In the genomic region with DNA sequence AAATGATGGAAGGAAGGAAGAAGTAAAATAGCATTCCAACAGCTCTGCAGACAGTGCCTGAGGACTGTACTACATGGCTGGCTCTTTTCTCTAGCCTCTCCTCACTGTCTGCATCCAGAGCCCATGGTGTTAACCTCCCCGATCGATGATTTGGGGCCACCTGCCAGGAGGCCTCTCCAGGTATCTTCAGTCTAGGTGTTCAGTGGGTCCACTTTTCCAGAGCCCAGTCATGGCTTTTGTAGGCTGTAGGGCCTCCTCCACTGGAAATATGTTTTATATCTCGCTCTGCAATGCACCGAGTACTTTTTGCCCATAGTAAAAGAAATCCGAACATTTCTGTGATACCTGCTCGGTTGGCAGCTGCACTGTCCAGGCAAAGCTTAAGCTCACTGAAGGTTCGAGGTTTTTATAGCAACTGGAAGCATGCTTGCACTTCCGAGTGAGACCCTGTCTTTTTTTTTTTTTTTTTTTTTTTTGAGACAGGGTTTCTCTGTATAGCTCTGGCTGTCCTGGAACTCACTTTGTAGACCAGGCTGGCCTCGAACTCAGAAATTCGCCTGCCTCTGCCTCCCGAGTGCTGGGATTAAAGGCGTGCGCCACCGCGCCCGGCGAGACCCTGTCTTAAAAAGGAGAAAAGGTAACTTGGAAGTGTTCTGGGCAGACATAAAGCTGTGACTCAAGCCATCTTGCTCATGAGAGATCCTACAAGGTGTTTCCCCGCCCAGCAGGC, we compare ENCODE assay signal across 9 mouse cellular contexts. TPM values are rescaled to one million over a fixed set of nuclear protein-coding genes. Genes with fewer than 3 reads are reported as not detected.
DNase-seq lines count a peak whose midpoint lies in the region; ATAC-seq and TF ChIP-seq lines count a peak whose summit lies in the region.
"Had no signal": no experiment of that assay in that cellular context is flagged by ENCODE, and none has a peak within 500 bp of the region (broad histone marks: within the 10 kb centered on the region; RNA-seq: fewer than 3 reads in every experiment).

No protein-coding gene starts in this region.

- no peak for DNase-seq in left cerebral cortex, adult 2 months (ENCODE audit: extremely low spot score in 1 of 2, low spot score in 2 of 2)
- DNase-seq in left cerebral cortex, postnatal 4 days, result no peak
- no peak for DNase-seq in limb, embryonic 10.5 days (ENCODE audit: low spot score)
- no peak for DNase-seq in retina, embryonic 14.5 days (ENCODE audit: low spot score)
- DNase-seq in layer of hippocampus, postnatal 14 days (ENCODE audit: low spot score in 2 of 2), result no peak
- DNase-seq in kidney, postnatal 4 days, result no peak

- peak overlapping the region; percentile 79 for H3K4me2 ChIP-seq in forebrain, embryonic 12.5 days
- peak overlapping the region; percentile 87 for H3K4me2 ChIP-seq in neural tube, embryonic 13.5 days

- H3K9me3 ChIP-seq in forebrain, embryonic 12.5 days, result no peaks in the 10 kb centered on the region
- no peaks in the 10 kb centered on the region for H3K9me3 ChIP-seq in limb, embryonic 10.5 days (replicated peaks)
- H3K9me3 ChIP-seq in neural tube, embryonic 13.5 days, result no peaks in the 10 kb centered on the region

- intact Hi-C loops in left cerebral cortex, adult 2 months (cut with DNase I), result loop anchor here (5.0 kb wide), 1 partner anchor 83 kb away; no protein-coding TSS in a partner anchor
- intact Hi-C loops in left cerebral cortex, postnatal 4 days (cut with DNase I), result no loop called here

- H3K27ac ChIP-seq in left cerebral cortex, adult 2 months, result no peak overlapping the region
- no peak overlapping the region for H3K27ac ChIP-seq in forebrain, embryonic 12.5 days
- H3K27ac ChIP-seq in limb, embryonic 10.5 days, result peak overlapping the region; percentile 96
- H3K27ac ChIP-seq in neural tube, embryonic 13.5 days (replicated peaks), result no peak overlapping the region

- peaks cover 8% of the 10 kb centered on the region for H3K36me3 ChIP-seq in forebrain, embryonic 12.5 days (replicated peaks)
- peaks cover 27% of the 10 kb centered on the region for H3K36me3 ChIP-seq in limb, embryonic 10.5 days
- peaks cover 8% of the 10 kb centered on the region for H3K36me3 ChIP-seq in neural tube, embryonic 13.5 days

- ATAC-seq in forebrain, embryonic 12.5 days (ENCODE audit: low FRiP score), result no peak
- no peak; the same call in 1 of the 2 replicates for ATAC-seq in neural tube, embryonic 13.5 days (ENCODE audit: low read depth)

- H3K27me3 ChIP-seq in forebrain, embryonic 12.5 days, result no peaks in the 10 kb centered on the region
- no peaks in the 10 kb centered on the region for H3K27me3 ChIP-seq in limb, embryonic 10.5 days (ENCODE audit: low read depth, poor library complexity, severe bottlenecking)
- no peaks in the 10 kb centered on the region for H3K27me3 ChIP-seq in neural tube, embryonic 13.5 days

- no peak for TF ChIP-seq CTCF in left cerebral cortex, adult 2 months (IDR thresholded peaks at IDR 0.05)

- 51% methylated on average over 18 of the region's 18 CpGs for WGBS in forebrain, embryonic 12.5 days
- WGBS in limb, embryonic 10.5 days, result 49% methylated on average over 18 of the region's 18 CpGs
- 48% methylated on average over 17 of the region's 18 CpGs for WGBS in neural tube, embryonic 13.5 days

- H3K9ac ChIP-seq in forebrain, embryonic 12.5 days, result no peak overlapping the region
- no peak overlapping the region for H3K9ac ChIP-seq in neural tube, embryonic 13.5 days

- H3K4me3 ChIP-seq in left cerebral cortex, adult 2 months, result peak overlapping the region; percentile 87
- peak overlapping the region; percentile 89 for H3K4me3 ChIP-seq in forebrain, embryonic 12.5 days (replicated peaks)
- peak overlapping the region; percentile 97 for H3K4me3 ChIP-seq in limb, embryonic 10.5 days
- peak overlapping the region; percentile 92 for H3K4me3 ChIP-seq in neural tube, embryonic 13.5 days

- H3K4me1 ChIP-seq in forebrain, embryonic 12.5 days, result peaks cover 15% of the 10 kb centered on the region
- peaks cover 17% of the 10 kb centered on the region for H3K4me1 ChIP-seq in limb, embryonic 10.5 days
- H3K4me1 ChIP-seq in neural tube, embryonic 13.5 days (replicated peaks), result peaks cover 13% of the 10 kb centered on the region

RNA-seq across cellular contexts. Expression of gene Nelfcd, which starts 0.4 kb away (rescaled TPM):
- 10 to 100 TPM; 47.9 to 50.8 TPM for total RNA-seq in left cerebral cortex, adult 2 months (2021)
- total RNA-seq in left cerebral cortex, postnatal 4 days (2021), result 10 to 100 TPM; 58.5 to 59.7 TPM
- 153 and 167 TPM in 2 replicates for polyA plus RNA-seq in forebrain, embryonic 12.5 days (2016; fragmentation: Nextera tagmentation; extraction: Ambion mirVana)
- 193 and 217 TPM in 2 replicates for polyA plus RNA-seq in limb, embryonic 10.5 days (2016; fragmentation: Nextera tagmentation; extraction: Ambion mirVana)
- polyA plus RNA-seq in neural tube, embryonic 13.5 days (2015; fragmentation: Nextera tagmentation; extraction: Ambion mirVana), result 97.4 and 100 TPM in 2 replicates
- total RNA-seq in layer of hippocampus, postnatal 14 days (2021), result 10 to 100 TPM; 51.5 to 52.0 TPM

RNA-seq across cellular contexts. Expression of gene Ctsz, which starts 23.7 kb away (rescaled TPM):
- total RNA-seq in left cerebral cortex, adult 2 months (2021), result 10 to 100 TPM; 33.6 to 34.3 TPM
- 10 to 100 TPM; 31.5 to 33.5 TPM for total RNA-seq in left cerebral cortex, postnatal 4 days (2021)
- polyA plus RNA-seq in forebrain, embryonic 12.5 days (2016; fragmentation: Nextera tagmentation; extraction: Ambion mirVana), result 63.5 and 66.0 TPM in 2 replicates
- polyA plus RNA-seq in limb, embryonic 10.5 days (2016; fragmentation: Nextera tagmentation; extraction: Ambion mirVana), result 105 and 107 TPM in 2 replicates
- polyA plus RNA-seq in neural tube, embryonic 13.5 days (2015; fragmentation: Nextera tagmentation; extraction: Ambion mirVana), result 89.8 and 93.7 TPM in 2 replicates
- 10 to 100 TPM; 20.3 to 26.8 TPM for total RNA-seq in layer of hippocampus, postnatal 14 days (2021)

RNA-seq across cellular contexts. Expression of gene Tubb1, which starts 35.3 kb away (rescaled TPM):
- not detected for total RNA-seq in left cerebral cortex, adult 2 months (2021)
- not detected for total RNA-seq in left cerebral cortex, postnatal 4 days (2021)
- 2.2 and 3.0 TPM in 2 replicates for polyA plus RNA-seq in forebrain, embryonic 12.5 days (2016; fragmentation: Nextera tagmentation; extraction: Ambion mirVana)
- polyA plus RNA-seq in limb, embryonic 10.5 days (2016; fragmentation: Nextera tagmentation; extraction: Ambion mirVana), result 4.8 and 5.0 TPM in 2 replicates
- 1.3 and 2.2 TPM in 2 replicates for polyA plus RNA-seq in neural tube, embryonic 13.5 days (2015; fragmentation: Nextera tagmentation; extraction: Ambion mirVana)
- total RNA-seq in layer of hippocampus, postnatal 14 days (2021), result not detected
- total RNA-seq: layer of hippocampus, adult 18-20 months had no signal

RNA-seq across cellular contexts. Expression of gene Atp5e, which starts 48.7 kb away (rescaled TPM):
- 100 to 1,000 TPM; 296 to 302 TPM for total RNA-seq in left cerebral cortex, adult 2 months (2021)
- total RNA-seq in left cerebral cortex, postnatal 4 days (2021), result 100 to 1,000 TPM; 318 to 338 TPM
- polyA plus RNA-seq in forebrain, embryonic 12.5 days (2016; fragmentation: Nextera tagmentation; extraction: Ambion mirVana), result 735 and 766 TPM in 2 replicates
- polyA plus RNA-seq in limb, embryonic 10.5 days (2016; fragmentation: Nextera tagmentation; extraction: Ambion mirVana), result 527 and 556 TPM in 2 replicates
- 736 and 807 TPM in 2 replicates for polyA plus RNA-seq in neural tube, embryonic 13.5 days (2015; fragmentation: Nextera tagmentation; extraction: Ambion mirVana)
- total RNA-seq in layer of hippocampus, postnatal 14 days (2021), result 100 to 1,000 TPM; 339 TPM

RNA-seq across cellular contexts. Expression of gene Prelid3b, which starts 57.7 kb away (rescaled TPM):
- 10 to 100 TPM; 50.4 to 52.7 TPM for total RNA-seq in left cerebral cortex, adult 2 months (2021)
- total RNA-seq in left cerebral cortex, postnatal 4 days (2021), result 10 to 100 TPM; 54.4 to 57.0 TPM
- polyA plus RNA-seq in forebrain, embryonic 12.5 days (2016; fragmentation: Nextera tagmentation; extraction: Ambion mirVana), result 114 TPM in 2 replicates
- polyA plus RNA-seq in limb, embryonic 10.5 days (2016; fragmentation: Nextera tagmentation; extraction: Ambion mirVana), result 125 and 132 TPM in 2 replicates
- 103 and 107 TPM in 2 replicates for polyA plus RNA-seq in neural tube, embryonic 13.5 days (2015; fragmentation: Nextera tagmentation; extraction: Ambion mirVana)
- 10 to 100 TPM; 41.3 to 42.5 TPM for total RNA-seq in layer of hippocampus, postnatal 14 days (2021)
